Mouse (Mus musculus) lung, postnatal 4 days (tissue): ENCODE data around the gene Prkar1b.

ENCODE experiments used
- DNase-seq, 2 experiments: peaks; one replicate each; pipeline ENCODE4 v3.0.0; 2021

Prkar1b gene

GRCm38 (mm10) chr5:139098991-139099972 lies 50.5 kb downstream of the Prkar1b start:
- DNase-seq = no peak

GRCm38 (mm10) chr5:139095297-139096110 lies 54.3 kb downstream of the Prkar1b start:
- no peak for DNase-seq

DNA sequence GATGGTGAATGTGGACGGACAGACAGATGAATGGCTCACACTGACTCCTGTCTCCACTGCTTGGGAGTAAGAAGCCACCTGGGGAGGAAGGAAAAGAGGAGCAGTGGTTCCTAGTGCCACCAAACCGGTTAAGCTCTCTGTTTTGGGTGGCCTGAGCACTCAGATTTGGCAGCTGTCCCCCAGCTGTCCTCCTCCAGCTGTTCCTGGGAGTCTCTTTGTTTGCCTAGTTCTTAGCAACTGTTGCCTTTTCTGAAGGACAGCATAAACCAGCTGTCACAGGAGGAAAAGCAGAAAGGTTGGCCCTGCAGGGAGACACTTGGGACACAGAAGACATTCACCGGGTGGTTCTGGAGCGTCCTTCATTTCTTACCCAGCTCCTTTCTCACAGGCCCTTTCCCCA lies 56.3 kb downstream of the Prkar1b start:
- DNase-seq = peak in 1 of 2 experiments; percentile 66

DNA sequence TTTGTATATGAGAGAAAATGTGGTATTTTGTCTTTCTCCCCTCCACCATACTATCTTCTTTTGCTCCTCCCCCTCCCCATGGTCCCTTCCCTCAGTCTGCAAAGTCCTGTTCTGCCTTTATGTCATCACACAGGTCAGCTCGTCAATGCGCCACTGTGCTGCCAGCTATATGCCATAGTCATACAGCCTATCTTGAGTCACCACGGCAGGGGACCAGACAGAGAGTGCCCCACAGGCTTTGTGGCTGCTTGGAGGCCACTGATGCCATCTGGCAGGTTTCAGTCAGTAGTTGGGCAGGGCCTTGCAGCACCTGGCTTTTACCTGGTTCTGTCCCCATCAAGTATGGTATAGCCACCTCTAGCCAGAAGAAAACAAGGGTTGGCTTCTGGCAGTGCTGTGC lies 58.1 kb downstream of the Prkar1b start:
- no peak for DNase-seq

GRCm38 (mm10) chr5:139090162-139090561 lies 59.6 kb downstream of the Prkar1b start:
- no peak for DNase-seq

GRCm38 (mm10) chr5:139088173-139088572 lies 61.6 kb downstream of the Prkar1b start:
- no peak for DNase-seq

GRCm38 (mm10) chr5:139084831-139085519 lies 64.8 kb downstream of the Prkar1b start:
- DNase-seq = peak; percentile 61 to 69

DNA sequence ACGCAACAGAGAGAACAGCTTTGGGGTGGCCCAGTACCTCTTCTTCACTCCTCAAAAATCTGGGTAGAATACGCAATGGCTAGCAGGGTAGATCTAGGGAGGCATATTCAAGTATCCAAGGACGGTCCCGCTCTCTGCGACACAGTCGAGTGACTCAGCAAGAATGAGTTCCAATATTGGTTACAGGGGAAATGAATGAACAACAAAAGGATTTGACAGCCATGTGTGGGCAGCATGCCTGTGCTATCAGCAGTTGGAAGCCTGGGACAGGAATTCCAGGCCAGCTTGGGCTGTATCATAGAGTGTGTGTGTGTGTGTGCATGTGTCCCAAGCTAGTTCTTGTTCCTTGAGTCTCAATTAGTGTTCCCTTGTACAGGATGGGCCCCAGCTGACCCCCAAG lies 65.5 kb downstream of the Prkar1b start:
- no peak for DNase-seq

DNA sequence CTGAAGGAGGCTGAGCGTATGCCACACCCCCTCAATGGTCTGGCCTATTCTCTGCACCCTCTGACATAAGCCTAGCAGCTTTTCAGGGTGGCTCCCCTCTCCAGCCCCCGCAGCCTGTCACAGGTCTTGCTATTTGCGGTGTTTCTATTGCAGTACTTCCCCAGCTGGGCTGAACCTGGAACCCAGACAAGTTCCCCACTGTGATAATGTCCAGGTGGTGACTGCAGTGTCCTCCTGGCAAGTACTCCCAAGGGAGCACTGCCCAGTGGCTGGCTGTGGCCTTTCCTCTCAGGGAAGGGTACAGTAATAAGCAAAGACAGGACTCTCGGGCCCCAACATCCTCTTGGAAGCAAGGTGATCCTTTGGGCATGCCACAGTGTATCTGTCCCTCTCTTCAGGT lies 66.0 kb downstream of the Prkar1b start:
- DNase-seq = no peak

DNA sequence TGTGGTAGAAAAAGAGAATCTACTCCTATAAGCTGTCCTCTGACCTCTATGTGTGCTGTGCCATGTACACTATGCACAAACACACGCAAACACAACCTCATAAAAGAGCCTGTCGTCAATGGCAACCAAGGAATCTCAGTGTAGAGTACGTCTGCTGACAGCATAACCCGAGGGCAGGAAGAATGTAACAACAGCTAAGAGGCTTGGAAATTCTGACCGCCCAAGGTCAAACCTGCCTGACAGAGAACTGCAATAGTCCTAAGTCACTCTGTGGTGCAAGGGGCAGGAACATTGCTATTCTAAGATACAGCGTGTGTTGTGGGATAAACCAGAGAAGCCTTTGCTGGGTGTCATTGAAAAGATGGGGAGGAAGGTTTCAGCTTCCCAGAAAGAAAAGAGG lies 68.4 kb downstream of the Prkar1b start:
- no peak for DNase-seq

- DNase-seq = no peak
Measured at GRCm38 (mm10) chr5:139078156-139078462, 71.7 kb downstream of the Prkar1b start.

DNA sequence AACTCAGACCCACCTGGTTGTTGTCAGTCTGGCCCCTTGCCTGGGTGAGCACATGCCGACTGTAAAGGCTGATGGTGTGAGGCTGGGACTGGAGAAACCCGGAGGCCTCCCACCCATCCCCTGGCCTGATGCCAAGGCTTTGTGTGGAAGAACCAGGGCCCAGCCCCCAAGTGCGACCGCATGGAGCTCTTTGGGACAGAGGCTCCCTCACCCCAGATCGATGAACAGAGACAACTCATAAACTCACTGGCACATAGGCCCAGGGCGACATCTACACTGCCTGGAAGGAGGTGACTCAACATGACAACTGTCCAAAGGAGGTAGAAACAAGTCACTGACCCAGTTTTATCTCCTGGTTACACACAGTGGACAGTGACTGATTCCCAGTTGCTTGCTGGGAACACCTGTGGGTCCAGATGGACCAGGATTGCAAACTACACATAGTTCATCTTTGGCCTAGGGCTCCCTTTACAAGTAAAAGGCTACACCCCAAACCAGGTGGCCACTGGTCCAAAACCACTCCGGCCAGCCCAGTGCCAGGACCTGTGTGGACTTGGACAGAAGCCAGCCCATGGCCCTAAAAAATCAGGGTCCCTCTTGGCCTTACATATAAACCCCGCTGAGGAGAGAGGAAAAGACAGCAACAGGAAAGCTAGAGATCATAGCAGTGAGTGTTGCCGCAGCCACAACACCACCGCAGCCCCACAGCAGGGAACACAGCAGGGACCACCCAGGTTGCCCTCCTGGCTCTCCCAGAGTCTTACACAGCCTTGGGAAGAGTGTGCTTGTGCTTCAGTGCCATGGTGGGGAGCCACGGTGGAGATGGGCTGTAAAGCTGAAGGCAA lies 72.3 kb downstream of the Prkar1b start:
- peak; percentile 27 to 55 for DNase-seq

GRCm38 (mm10) chr5:139076450-139076849 lies 73.4 kb downstream of the Prkar1b start:
- DNase-seq = no peak

DNA sequence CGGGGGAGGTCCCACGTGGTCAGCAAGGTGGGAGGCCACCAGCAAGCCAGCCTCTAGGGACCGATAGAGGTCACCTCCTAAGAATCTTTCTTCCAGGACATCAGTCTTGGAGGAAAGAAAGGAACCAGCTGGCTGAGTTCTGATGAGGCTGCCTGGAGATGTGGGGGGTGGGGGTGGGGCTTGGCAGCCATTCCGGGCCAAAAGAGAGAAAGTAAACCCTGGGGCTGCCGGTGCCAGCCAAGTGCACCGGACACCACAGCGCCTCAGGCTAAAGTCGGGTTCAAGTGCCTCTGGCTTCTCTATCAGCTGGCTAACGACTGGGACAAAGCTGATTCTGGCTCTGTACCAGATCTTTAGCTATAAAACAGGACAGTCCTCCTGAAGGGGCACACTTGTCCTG lies 74.0 kb downstream of the Prkar1b start:
- no peak for DNase-seq

DNA sequence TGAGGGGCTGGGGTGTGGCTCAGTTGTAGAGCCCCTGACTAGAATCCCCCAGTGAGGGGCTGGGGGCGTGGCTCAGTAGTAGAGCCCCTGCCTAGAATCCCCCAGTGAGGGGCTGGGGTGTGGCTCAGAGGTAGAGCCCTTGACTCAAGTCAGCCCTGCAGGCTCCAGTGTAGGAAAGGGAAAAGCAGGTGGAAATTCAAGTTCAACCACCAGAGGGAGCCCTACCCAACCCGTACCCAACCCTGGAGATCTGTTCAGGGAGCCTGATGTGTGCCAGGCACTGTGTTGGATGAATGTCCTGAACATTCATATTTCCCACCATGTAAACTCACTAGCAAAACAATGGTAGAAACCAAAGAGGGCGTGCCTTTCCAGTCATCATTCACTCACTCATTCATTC lies 74.7 kb downstream of the Prkar1b start:
- DNase-seq = peak; percentile 48 to 79

- DNase-seq = no peak
Measured at GRCm38 (mm10) chr5:139073977-139074376, 75.8 kb downstream of the Prkar1b start.

DNA sequence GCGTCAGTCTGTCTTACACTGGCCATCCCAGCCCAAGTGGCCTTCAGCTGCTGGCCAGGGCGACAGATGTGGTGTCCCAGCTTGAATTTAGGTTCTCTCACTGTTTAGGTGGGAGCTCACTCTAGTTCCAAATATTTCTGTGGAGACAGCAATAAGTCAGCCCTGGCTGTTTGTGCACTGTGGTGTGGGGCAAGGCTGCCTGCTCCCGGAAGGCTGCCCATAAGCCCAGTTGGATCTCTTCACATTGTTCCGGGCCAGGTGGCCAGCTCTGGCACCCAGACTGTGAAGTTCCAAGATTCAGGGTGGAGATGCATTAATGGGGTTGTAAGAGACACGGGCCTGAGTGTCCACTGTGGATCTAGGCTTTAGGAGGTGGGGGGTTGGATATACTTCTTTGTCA lies 76.9 kb downstream of the Prkar1b start:
- DNase-seq = no peak

GRCm38 (mm10) chr5:139066861-139067614 lies 82.8 kb downstream of the Prkar1b start:
- no peak for DNase-seq

GRCm38 (mm10) chr5:139064611-139065010 lies 85.2 kb downstream of the Prkar1b start:
- DNase-seq = no peak

GRCm38 (mm10) chr5:139061680-139062079 lies 88.1 kb downstream of the Prkar1b start:
- no peak for DNase-seq

DNA sequence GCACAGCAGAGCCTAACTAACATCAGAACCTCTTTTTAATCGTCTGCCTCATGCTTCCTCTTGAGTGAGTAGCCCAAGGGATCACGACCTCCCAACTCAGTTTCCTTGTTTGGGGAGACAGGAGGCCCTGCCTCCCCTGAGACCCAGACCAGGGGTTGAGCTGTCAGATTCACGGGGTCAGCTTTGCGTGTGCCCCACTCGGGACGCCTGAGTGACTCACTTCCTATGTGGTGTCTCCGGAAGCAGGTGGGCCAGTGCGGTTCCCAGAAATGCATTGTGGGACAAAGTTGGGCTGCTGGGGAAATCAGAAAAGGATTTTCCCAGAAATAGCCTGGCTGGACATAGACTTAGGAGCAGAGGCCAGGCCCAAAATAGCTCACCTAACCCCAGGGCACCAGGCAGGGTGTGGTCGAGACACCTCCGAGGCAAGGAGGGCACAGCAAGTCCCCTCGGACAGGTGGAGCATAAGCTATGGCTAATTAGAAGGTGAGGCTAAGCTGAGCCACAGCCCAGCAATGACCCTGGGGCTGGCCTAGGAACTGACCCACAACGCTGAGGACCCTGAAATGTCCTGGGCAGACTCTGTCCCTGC lies 89.2 kb downstream of the Prkar1b start:
- no peak for DNase-seq
